Mouse (Mus musculus) cortical plate, adult 2 months (tissue): Measurements from ENCODE around the gene Fam49a.

Experiments
- CTCF ChIP-seq: fragments of 200-500 bp; IDR thresholded peaks from 2 replicates; pipeline ENCODE4 v1.5.1; 2011; ENCODE audit warnings: mild to moderate bottlenecking, control low read depth, low read length; ENCODE audit not compliant: insufficient read depth; ENCODE audit errors: extremely low read depth
- POLR2A ChIP-seq: fragments of 200-500 bp; IDR thresholded peaks from 2 replicates; pipeline ENCODE4 v1.6.1; 2011; ENCODE audit warnings: mild to moderate bottlenecking, low read length, control low read depth; ENCODE audit not compliant: insufficient read depth; ENCODE audit errors: extremely low read depth

GRCm38 (mm10) chr12:12284521-12284920 lies 22.6 kb downstream of the Fam49a start:
- TF ChIP-seq POLR2A (no peak), CTCF (no peak)
